Mouse (Mus musculus) embryonic stem cell, embryonic (primary cell): ENCODE measurements around the gene Mrps34.

Experiments
- CTCF ChIA-PET, 4 experiments: fragments of 300-600 bp in 2 of 4; fragments of 350-600 bp in 2 of 4; sonication (Branson Sonifier 250); formaldehyde crosslinking; loops; one replicate each; lab custom pipeline; 2022; ENCODE audit warnings: inconsistent platforms in 2 of 4; lab: Charles Lee
- POLR2A ChIA-PET, 4 experiments: fragments of 300-600 bp in 2 of 4; fragments of 350-600 bp in 2 of 4; sonication (Branson Sonifier 250); formaldehyde crosslinking; loops; one replicate each; lab custom pipeline; 2022; ENCODE audit warnings: antibody characterized with exemption in 4 of 4, inconsistent platforms in 1 of 4; lab: Charles Lee

The Mrps34 gene

GRCm38 (mm10) chr17:24867914-24868313, 27.0 kb upstream of the Mrps34 start:
- ChIA-PET POLR2A (interaction anchor here in 2 of 4 experiments (1.0 to 24.0 kb wide), 8 partner anchors 6 to 122 kb away, joined by 3 to 369 read pairs (median 40); partner anchors contain the start of genes Fahd1 (in 2 of the 2), Nubp2 (in 2 of the 2), Spsb3 (in 2 of the 2) and Eme2 (in 1 of the 2)), CTCF (no interaction called here)

GRCm38 (mm10) chr17:24873695-24874404, 21.1 kb upstream of the Mrps34 start:
- ChIA-PET CTCF (interaction anchor here in 3 of 4 experiments (0.8 to 2.3 kb wide), 7 partner anchors 8 to 373 kb away, joined by 3 to 8 read pairs (median 4); partner anchors contain the start of genes Eme2 (in 1 of the 3), Mrps34 (in 1 of the 3) and Msrb1 (in 1 of the 3)), POLR2A (interaction anchor here (0.6 to 24.0 kb wide), 34 partner anchors 5 to 400 kb away, joined by 3 to 369 read pairs (median 4); partner anchors contain the start of genes Eme2 (in 3 of the 4), Fahd1 (in 3 of the 4), Mrps34 (in 3 of the 4) and Igfals (in 2 of the 4))

- POLR2A ChIA-PET: interaction anchor here (0.6 to 24.0 kb wide), 28 partner anchors 5 to 399 kb away, joined by 3 to 369 read pairs (median 5); partner anchors contain the start of genes Eme2 (in 3 of the 4), Mrps34 (in 3 of the 4), Fahd1 (in 2 of the 4) and Igfals (in 2 of the 4)
- CTCF ChIA-PET: interaction anchor here in 3 of 4 experiments (0.8 to 2.3 kb wide), 7 partner anchors 8 to 373 kb away, joined by 3 to 8 read pairs (median 4); partner anchors contain the start of genes Eme2 (in 1 of the 3), Mrps34 (in 1 of the 3) and Msrb1 (in 1 of the 3)
Observed at GRCm38 (mm10) chr17:24874405-24874745, 20.5 kb upstream of the Mrps34 start.

GRCm38 (mm10) chr17:24874989-24875388, 19.9 kb upstream of the Mrps34 start:
- POLR2A ChIA-PET: interaction anchor here in 3 of 4 experiments (0.7 to 24.0 kb wide), 12 partner anchors 4 to 242 kb away, joined by 3 to 369 read pairs (median 50); partner anchors contain the start of genes Fahd1 (in 3 of the 3), Spsb3 (in 3 of the 3), Eme2 (in 2 of the 3) and Igfals (in 2 of the 3)
- CTCF ChIA-PET: interaction anchor here in 2 of 4 experiments (0.5 to 1.6 kb wide), 2 partner anchors 43 to 139 kb away, joined by 4 to 5 read pairs; partner anchors contain the start of gene Msrb1 (in 1 of the 2)

GRCm38 (mm10) chr17:24877336-24878116, 17.4 kb upstream of the Mrps34 start:
- ChIA-PET POLR2A (interaction anchor here in 3 of 4 experiments (0.6 to 24.0 kb wide), 54 partner anchors 8 to 626 kb away, joined by 3 to 369 read pairs (median 4); partner anchors contain the start of genes Fahd1 (in 3 of the 3), Eme2 (in 2 of the 3), Hagh (in 2 of the 3) and Igfals (in 2 of the 3)), CTCF (interaction anchor here in 1 of 4 experiments (1.0 to 1.5 kb wide), 3 partner anchors 27 to 98 kb away, joined by 3 to 5 read pairs (median 3); partner anchors contain the start of gene Fahd1)

- ChIA-PET POLR2A (interaction anchor here in 3 of 4 experiments (0.6 to 24.0 kb wide), 56 partner anchors 9 to 626 kb away, joined by 3 to 369 read pairs (median 4); partner anchors contain the start of genes Fahd1 (in 3 of the 3), Eme2 (in 2 of the 3), Hagh (in 2 of the 3) and Igfals (in 2 of the 3)), CTCF (interaction anchor here in 2 of 4 experiments (1.0 to 1.7 kb wide), 5 partner anchors 28 to 132 kb away, joined by 3 to 5 read pairs (median 3); partner anchors contain the start of gene Fahd1 (in 1 of the 2))
Observed at GRCm38 (mm10) chr17:24878117-24878397, 16.9 kb upstream of the Mrps34 start.

GRCm38 (mm10) chr17:24878531-24878930, 16.4 kb upstream of the Mrps34 start:
- ChIA-PET CTCF (interaction anchor here in 3 of 4 experiments (0.7 to 1.7 kb wide), 6 partner anchors 28 to 217 kb away, joined by 3 to 5 read pairs (median 3); partner anchors contain the start of gene Fahd1 (in 1 of the 3)), POLR2A (interaction anchor here in 3 of 4 experiments (0.6 to 24.0 kb wide), 60 partner anchors 8 to 400 kb away, joined by 3 to 369 read pairs (median 4); partner anchors contain the start of genes Fahd1 (in 3 of the 3), Eme2 (in 2 of the 3), Hagh (in 2 of the 3) and Igfals (in 2 of the 3))

GRCm38 (mm10) chr17:24881738-24882440, 13.0 kb upstream of the Mrps34 start:
- CTCF ChIA-PET: interaction anchor here (0.6 to 3.1 kb wide), 19 partner anchors 9 to 293 kb away, joined by 3 to 14 read pairs (median 4); partner anchors contain the start of genes Eme2 (in 1 of the 4), Fahd1 (in 1 of the 4), Hagh (in 1 of the 4) and Mrps34 (in 1 of the 4)
- POLR2A ChIA-PET: interaction anchor here (0.6 to 21.0 kb wide), 29 partner anchors 9 to 363 kb away, joined by 3 to 369 read pairs (median 4); partner anchors contain the start of genes Fahd1 (in 3 of the 4), Igfals (in 3 of the 4), Eme2 (in 2 of the 4) and Hagh (in 2 of the 4)

- CTCF ChIA-PET: interaction anchor here in 1 of 4 experiments (0.6 kb wide), 1 partner anchor 83 kb away, joined by 4 read pairs; no protein-coding TSS in a partner anchor
- POLR2A ChIA-PET: interaction anchor here (0.8 to 21.0 kb wide), 13 partner anchors 8 to 36 kb away, joined by 3 to 369 read pairs (median 4); partner anchors contain the start of genes Eme2 (in 4 of the 4), Mrps34 (in 4 of the 4), Igfals (in 2 of the 4) and Nme3 (in 2 of the 4)
Observed at GRCm38 (mm10) chr17:24884391-24884790, 10.5 kb upstream of the Mrps34 start.

GRCm38 (mm10) chr17:24885356-24886133, 9.4 kb upstream of the Mrps34 start:
- ChIA-PET POLR2A (interaction anchor here in 3 of 4 experiments (0.7 to 21.0 kb wide), 23 partner anchors 7 to 947 kb away, joined by 3 to 369 read pairs (median 7); partner anchors contain the start of genes Eme2 (in 2 of the 3), Fahd1 (in 2 of the 3), Igfals (in 2 of the 3) and Mrps34 (in 2 of the 3)), CTCF (interaction anchor here in 2 of 4 experiments (1.2 to 1.6 kb wide), 2 partner anchors 10 to 45 kb away, joined by 4 read pairs; partner anchors contain the start of genes Eme2 (in 1 of the 2) and Mrps34 (in 1 of the 2))

GRCm38 (mm10) chr17:24886134-24886931, 8.6 kb upstream of the Mrps34 start, which contains the start of the genes Nubp2 and Spsb3:
TSS of gene Nubp2 (minus strand) at chr17:24886349.
TSS of gene Spsb3 (plus strand) at chr17:24886643.
- POLR2A ChIA-PET: interaction anchor here (0.6 to 21.0 kb wide), 57 partner anchors 8 to 947 kb away, joined by 3 to 369 read pairs (median 4); partner anchors contain the start of genes Eme2 (in 3 of the 4), Fahd1 (in 3 of the 4), Mrps34 (in 3 of the 4) and Hs3st6 (in 2 of the 4)
- CTCF ChIA-PET: interaction anchor here (0.5 to 1.6 kb wide), 16 partner anchors 9 to 1810 kb away, joined by 3 to 7 read pairs (median 3); partner anchors contain the start of genes Eme2 (in 2 of the 4), Mrps34 (in 2 of the 4), Fahd1 (in 1 of the 4) and Msrb1 (in 1 of the 4)

GRCm38 (mm10) chr17:24886932-24887271, 8.0 kb upstream of the Mrps34 start:
- ChIA-PET CTCF (interaction anchor here (0.5 to 1.6 kb wide), 16 partner anchors 8 to 1810 kb away, joined by 3 to 7 read pairs (median 3); partner anchors contain the start of genes Eme2 (in 2 of the 4), Mrps34 (in 2 of the 4), Fahd1 (in 1 of the 4) and Msrb1 (in 1 of the 4)), POLR2A (interaction anchor here (0.6 to 21.0 kb wide), 56 partner anchors 8 to 946 kb away, joined by 3 to 369 read pairs (median 4); partner anchors contain the start of genes Eme2 (in 3 of the 4), Fahd1 (in 3 of the 4), Mrps34 (in 3 of the 4) and Hs3st6 (in 2 of the 4))

- POLR2A ChIA-PET: interaction anchor here in 3 of 4 experiments (0.7 to 21.0 kb wide), 26 partner anchors 8 to 946 kb away, joined by 3 to 369 read pairs (median 5); partner anchors contain the start of genes Fahd1 (in 3 of the 3), Igfals (in 2 of the 3), Nme3 (in 2 of the 3) and Cramp1l (in 1 of the 3)
- CTCF ChIA-PET: interaction anchor here in 1 of 4 experiments (1.1 kb wide), 1 partner anchor 46 kb away, joined by 3 read pairs; no protein-coding TSS in a partner anchor
Observed at GRCm38 (mm10) chr17:24887291-24888080, 7.4 kb upstream of the Mrps34 start.
